Mouse (Mus musculus) liver, adult 2 months (tissue): ENCODE measurements around the gene Peak1.

ENCODE experiments used
- CTCF ChIP-seq: fragments of 200-500 bp; IDR thresholded peaks from 2 replicates; pipeline ENCODE4 v1.5.1; 2011; ENCODE audit warnings: low read depth, low read length, control low read depth
- POLR2A ChIP-seq: fragments of 200-500 bp; IDR thresholded peaks from 2 replicates; pipeline ENCODE4 v1.6.1; 2011; ENCODE audit warnings: low read length, control low read depth; ENCODE audit not compliant: insufficient read depth; ENCODE audit errors: extremely low read depth

- no peak for TF ChIP-seq CTCF
- TF ChIP-seq POLR2A = no peak
Observed at GRCm38 (mm10) chr9:56302921-56303465, 114.9 kb downstream of the Peak1 start.
